Mouse (Mus musculus) kidney, adult 10 weeks (tissue): Measurements from ENCODE around the gene 9030624G23Rik. TPM values are rescaled to one million over a fixed set of nuclear protein-coding genes. Genes with fewer than 3 reads are reported as not detected.

Experiments
- polyA plus RNA-seq: library from polyadenylated mRNA; stranded (reverse); fragments of 350-450 nt; fragmentation: Illumina TruSeq; extraction: RNeasy Lipid Tissue Mini Kit (QIAGEN cat#74804); gene quantifications from one replicate; pipeline ENCODE4 v1.2.3, GENCODE M21; 2014; ENCODE audit warnings: low read depth, low replicate concordance

The 9030624G23Rik gene
- polyA plus RNA-seq = not detected

GRCm38 (mm10) chr12:24097108-24097520 is at the start of gene 9030624G23Rik:
TSS of gene 9030624G23Rik (minus strand) at chr12:24097246.

